Mouse (Mus musculus): ENCODE results near the gene Sprtn.

Gene Sprtn

GRCm38 (mm10) chr8:124897386-124898250 is at the start of gene Sprtn, which contains the start of gene Exoc8:
Sprtn (plus strand) TSS chr8:124897886.
Exoc8 (minus strand) TSS chr8:124897705.
- DNase-seq (ENCODE audit: low spot score), result peak; percentile 98

DNA sequence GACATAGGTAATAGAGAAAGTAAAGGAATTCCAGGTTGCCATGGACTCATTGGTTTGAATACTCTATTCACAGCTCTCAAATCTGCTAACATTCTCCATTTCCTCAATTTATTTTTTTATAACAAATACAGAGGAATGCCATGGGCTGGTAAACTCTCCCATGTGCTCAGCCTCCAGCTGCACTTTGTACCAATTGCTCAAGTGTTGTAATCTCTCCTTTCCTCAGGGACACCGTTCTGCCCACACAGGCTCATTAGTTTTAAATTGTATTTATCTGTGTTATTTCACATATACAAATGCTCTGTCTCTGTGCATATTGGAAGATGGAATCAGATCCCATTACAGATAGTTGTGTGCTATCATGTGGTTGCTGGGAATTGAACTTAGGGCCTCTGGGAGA is 44.2 kb upstream of the Sprtn start:
- DNase-seq (ENCODE audit: low spot score), result no peak

- DNase-seq (ENCODE audit: low spot score), result peak; percentile 34
These were observed 38.2 kb upstream of the Sprtn start for GRCm38 (mm10) chr8:124859466-124859865.

DNA sequence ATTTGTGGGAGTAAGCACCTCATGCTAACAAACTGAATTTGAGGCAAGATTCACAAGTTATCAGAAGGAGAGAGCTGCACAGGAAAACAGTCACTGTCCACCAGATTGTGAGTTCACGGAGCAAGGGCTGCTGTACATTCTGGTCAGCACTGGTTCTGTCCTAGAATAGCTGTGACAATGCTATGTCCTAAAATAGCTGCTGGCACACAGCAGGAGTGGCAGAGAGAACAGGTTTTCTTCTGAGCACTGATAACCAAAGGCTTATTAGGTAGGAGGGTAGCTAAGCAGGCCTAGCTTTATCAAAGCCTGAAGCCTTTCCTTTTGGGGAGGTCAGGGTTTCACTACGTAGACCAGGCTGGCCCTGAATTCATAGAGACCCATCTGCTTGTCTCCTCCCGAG is 37.5 kb upstream of the Sprtn start:
- DNase-seq (ENCODE audit: low spot score), result no peak

GRCm38 (mm10) chr8:124862321-124863162 is 35.1 kb upstream of the Sprtn start, which contains the start of the genes Gnpat and 2810004N23Rik:
Gnpat (plus strand) TSS chr8:124863033.
2810004N23Rik (minus strand) TSS chr8:124863120.
- peak; percentile 95 for DNase-seq (ENCODE audit: low spot score)

DNA sequence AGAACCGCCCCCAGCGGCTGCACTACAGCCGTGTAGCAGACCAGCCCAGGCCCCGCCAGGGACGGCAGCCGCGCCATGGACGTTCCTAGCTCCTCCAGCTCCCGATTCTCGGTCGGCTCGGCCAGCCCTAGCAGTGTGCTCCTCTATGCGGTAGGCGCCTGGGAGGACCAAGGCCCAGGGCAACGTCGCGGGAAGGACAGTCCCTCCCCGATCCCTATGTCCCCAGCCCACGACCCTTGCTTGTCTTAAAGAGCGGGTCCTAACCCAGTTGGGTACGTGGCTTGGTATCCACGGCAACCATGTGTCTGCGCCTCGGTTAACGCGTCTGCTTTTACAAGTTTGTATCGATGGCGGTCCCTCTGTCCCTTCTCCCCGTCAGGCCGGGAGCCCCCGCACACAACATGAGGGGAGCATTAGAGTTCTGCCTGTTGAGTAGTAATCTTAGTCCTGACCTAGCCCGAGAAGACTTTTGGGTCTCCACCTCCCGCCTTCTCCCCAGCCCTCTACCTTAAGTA is 34.5 kb upstream of the Sprtn start:
- peak; percentile 66 for DNase-seq (ENCODE audit: low spot score)

- peak; percentile 39 for DNase-seq (ENCODE audit: low spot score)
These were observed 34.0 kb upstream of the Sprtn start for GRCm38 (mm10) chr8:124863729-124864128.

DNA sequence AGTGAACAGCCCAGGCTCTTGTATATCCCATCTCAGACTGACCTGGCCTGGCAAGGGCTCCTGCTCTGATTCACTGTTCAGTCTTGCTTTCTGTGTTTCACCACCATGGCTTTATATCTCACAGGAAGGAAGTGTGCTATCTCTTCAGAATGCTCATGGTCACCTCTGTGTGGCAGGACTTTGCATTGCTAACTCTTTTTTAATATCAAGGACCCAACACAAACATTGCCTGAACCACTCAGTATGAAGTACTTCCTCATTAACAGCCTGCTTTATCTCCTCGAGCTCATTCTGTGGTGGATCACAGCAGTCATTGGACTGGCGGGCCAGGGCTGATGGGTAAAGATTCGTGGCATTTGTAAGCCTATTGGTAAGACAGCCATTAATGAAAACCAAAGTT is 31.0 kb upstream of the Sprtn start:
- DNase-seq (ENCODE audit: low spot score), result no peak

DNA sequence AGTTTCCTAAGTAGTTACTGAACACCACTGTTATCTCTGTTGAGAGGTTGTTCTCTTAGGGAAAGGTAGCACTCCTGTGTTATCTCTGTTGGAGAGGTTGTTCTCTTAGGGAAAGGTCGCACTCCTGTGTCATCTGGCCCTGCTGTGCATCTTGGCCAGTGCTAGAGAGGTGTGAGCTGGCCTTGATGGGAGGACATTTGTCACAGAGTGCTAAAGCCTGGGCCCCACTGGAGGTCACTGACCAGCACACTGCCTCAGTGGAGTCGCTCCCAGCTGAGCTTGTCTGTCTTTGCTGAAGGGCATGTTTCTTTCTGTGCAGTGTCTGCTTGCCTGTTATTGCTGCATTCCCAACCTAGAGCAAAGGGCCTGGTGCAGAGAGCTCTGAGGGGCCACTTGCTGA is 30.6 kb upstream of the Sprtn start:
- no peak for DNase-seq (ENCODE audit: low spot score)

GRCm38 (mm10) chr8:124869708-124870107 is 28.0 kb upstream of the Sprtn start:
- DNase-seq (ENCODE audit: low spot score), result no peak

DNA sequence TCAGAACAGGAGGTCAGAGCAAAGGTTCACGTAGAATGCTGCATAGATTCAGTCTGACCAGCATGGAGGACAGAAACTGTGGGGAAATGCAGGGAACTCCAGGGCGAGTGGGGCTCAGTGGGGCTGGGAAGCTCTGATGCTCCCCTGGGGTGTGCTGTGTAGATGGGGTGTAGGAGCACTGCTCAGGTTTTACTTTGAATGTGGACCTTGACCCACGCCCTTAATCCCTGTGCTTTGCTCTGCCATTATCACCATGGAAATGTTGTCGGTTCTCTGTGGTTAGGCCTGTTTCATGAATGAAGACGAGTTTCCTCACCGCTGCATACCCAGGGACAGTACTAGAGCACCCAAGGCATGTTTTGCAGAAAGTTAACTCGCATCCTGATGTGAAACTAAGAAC is 26.2 kb upstream of the Sprtn start:
- no peak for DNase-seq (ENCODE audit: low spot score)

DNA sequence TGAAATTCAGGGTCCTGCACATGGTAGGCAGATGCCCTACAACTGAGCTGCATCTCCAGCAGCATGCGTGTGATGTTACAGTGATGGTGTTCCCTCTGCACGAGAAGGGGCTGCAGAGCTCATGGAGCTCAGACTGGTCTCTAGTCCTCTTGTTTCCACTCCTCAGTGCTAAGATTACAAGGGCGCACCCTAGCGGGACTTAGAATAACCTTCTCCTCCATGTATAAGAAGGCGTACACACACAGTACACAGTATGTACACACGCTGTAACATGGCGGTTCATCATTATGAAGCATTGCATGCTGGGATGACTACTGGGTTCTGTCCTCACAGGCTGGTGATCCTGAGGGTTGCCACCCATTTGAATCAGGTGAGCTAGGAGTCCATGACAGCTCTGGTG is 25.6 kb upstream of the Sprtn start:
- DNase-seq (ENCODE audit: low spot score), result no peak

DNA sequence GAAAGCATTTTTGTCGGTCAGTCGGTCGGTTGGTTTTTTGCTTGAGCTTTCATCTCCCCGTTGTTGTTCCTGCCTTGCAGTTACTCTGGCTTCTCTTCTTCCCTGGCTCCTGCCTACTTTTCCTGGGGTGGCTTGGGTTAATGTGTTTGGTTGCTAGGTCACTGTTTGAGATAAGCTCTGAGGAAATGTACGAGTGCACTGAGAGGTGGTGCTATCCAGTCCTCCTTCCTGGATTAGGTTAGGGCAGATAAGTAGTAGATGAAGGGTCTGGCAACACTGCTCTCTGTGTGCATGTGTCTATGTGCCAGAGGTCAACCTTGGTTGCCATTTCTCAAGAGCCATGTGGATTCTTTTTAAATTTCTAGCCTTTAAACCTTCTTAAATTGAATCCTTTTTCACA is 25.0 kb upstream of the Sprtn start:
- DNase-seq (ENCODE audit: low spot score), result no peak

- no peak for DNase-seq (ENCODE audit: low spot score)
These were observed 19.5 kb upstream of the Sprtn start for GRCm38 (mm10) chr8:124878141-124878540.

DNA sequence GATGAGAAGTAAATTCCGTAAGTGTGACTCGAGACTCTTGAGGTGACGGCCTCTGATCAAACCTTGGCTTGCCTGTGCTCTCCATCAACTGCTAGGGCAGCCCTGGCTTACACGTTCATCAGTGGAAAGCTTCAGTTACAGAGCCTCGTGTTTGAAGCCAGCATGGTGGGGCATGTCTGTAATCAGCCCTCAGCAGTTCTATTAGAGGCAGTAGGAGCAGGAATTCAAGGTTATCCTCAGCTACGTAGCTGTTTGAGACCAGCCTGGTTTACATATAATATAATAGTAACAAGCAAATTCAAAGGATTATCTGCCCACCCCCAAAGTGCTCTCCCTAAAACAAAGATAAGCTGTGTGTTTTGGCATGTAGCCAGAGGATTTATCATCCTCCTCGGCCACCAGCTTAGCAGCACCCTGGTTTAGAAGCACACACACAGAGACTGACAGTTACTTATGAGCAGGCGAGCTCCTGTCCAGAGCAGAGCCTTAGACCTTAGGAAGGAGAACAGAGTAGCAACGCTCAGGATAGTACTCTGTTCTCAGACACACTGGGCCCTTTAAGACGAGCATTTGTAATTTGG is 18.6 kb upstream of the Sprtn start:
- DNase-seq (ENCODE audit: low spot score), result no peak

- DNase-seq (ENCODE audit: low spot score), result no peak
These were observed 9.3 kb upstream of the Sprtn start for GRCm38 (mm10) chr8:124888385-124888784.

- DNase-seq (ENCODE audit: low spot score), result peak; percentile 21
These were observed 5.1 kb upstream of the Sprtn start for GRCm38 (mm10) chr8:124892596-124892995.

DNA sequence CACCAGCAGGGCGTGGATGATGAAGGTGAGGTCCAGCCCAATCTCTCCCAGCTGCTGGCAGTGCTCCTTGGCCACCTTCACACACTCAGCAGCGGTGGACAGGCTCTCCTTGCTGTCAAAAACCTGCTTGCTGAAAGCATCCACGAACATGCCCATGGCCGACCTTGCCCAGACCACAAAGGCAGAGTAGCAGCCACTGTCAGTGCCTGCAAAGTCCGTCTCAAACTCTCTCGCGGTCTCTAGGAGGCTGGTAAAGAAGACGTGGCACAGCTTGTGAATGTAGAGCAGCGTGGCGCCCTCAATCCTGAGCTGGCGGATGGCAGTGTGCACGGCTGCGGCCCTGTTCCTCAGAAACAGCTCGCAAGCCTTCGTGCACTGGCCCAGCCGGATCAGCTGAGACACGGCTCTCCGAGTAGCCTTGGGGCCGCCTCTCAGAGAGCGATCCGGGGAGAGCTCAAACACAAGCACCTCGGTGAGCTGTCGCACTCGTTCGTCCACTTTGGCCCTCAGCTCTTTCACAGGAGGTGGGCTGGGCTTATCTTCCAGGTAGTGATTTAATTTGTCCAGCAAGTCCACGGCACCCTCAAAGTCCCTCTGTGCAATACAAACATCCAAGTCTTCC is 1.6 kb upstream of the Sprtn start:
- no peak for DNase-seq (ENCODE audit: low spot score)

GRCm38 (mm10) chr8:124896632-124897385 is 877 bp upstream of the Sprtn start:
- peak; percentile 85 for DNase-seq (ENCODE audit: low spot score)

DNA sequence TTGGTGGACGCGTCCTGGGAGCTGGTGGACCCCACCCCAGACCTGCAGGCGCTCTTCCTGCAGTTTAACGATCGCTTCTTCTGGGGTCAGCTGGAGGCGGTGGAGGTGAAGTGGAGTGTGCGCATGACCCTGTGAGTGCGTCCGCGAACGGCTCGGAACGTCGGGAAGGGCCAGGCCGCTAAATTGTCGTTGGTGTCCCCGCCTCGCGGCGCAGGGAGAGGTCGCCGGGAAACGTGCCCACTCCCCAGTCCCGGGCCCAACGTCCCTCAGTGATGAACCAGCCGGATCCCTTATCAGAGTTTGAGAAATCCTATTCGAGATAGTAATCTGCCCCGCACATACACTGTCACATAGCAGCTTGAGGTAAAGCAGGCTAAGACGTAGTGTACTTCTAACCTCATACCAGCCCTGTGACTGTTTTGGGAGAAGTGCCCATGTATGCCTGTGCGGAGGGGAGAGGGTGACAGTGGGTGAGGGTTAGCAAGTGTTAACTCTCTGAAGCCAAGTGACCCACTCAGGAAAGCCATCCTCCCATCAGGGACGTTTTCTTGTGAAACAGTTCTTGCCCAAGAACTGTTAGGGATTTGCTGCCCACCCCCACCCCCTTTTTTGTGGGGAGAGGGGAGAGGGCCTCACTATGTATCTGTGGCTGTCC is 692 bp downstream of the Sprtn start:
- DNase-seq (ENCODE audit: low spot score), result no peak

GRCm38 (mm10) chr8:124903198-124903597 is 5.5 kb downstream of the Sprtn start:
- DNase-seq (ENCODE audit: low spot score), result no peak

All from embryo, embryonic 10 days (tissue).